Mouse (Mus musculus): ENCODE measurements around the gene 4930404N11Rik.

The 4930404N11Rik gene

DNA sequence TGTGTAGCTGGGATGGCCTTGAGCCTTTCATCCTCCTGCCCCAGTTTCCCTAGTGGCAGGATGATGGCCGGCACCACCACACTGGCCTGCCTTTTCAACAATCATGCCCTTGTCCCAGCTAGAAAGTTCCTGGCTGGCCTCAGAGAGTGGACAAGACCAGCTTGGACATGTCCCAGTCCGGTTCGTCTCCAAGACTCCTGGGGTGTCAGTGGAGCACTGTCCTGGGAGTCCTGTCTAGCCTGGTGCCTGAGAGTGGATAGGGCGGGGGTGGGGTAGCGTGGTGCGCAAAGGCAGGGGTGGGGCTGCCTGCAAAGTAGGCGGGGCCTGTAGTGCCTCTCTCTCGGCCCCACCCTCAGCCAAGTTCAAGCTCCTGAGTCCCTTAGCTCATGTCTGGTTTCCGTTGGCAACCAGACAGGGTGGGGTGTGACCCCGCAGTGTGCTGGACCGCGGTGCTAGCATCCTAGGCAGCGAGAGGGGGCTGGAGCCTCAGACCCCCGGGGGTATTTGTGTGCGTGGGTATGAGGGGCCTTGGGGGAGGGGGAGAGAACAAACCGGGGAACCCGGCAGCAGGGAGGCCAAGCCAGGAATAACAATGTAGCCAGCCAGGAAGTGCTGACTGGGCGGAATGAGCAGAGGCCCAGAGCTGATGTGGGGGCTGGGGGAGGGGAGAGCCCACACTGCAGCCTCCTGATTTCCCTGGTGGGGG is 36.1 kb upstream of the 4930404N11Rik start:
- in situ Hi-C loops (cut with MboI, MseI): no loop called here

DNA sequence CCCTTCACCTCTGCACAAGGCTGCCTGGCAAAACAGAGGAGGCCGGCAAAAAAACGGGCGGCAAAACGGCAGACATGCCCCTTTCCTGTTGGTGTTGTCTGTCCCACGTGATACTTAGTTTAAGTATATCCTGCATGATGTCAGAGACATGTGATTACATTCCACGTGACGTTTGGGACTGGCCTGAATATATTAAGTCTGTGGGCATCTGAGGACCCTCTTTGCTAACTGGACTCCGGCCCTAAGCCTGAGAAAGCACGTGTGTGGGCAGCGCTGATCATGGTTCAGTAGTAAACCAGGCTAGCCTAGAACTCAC is 35.5 kb upstream of the 4930404N11Rik start:
- in situ Hi-C loops (cut with MboI, MseI): no loop called here

DNA sequence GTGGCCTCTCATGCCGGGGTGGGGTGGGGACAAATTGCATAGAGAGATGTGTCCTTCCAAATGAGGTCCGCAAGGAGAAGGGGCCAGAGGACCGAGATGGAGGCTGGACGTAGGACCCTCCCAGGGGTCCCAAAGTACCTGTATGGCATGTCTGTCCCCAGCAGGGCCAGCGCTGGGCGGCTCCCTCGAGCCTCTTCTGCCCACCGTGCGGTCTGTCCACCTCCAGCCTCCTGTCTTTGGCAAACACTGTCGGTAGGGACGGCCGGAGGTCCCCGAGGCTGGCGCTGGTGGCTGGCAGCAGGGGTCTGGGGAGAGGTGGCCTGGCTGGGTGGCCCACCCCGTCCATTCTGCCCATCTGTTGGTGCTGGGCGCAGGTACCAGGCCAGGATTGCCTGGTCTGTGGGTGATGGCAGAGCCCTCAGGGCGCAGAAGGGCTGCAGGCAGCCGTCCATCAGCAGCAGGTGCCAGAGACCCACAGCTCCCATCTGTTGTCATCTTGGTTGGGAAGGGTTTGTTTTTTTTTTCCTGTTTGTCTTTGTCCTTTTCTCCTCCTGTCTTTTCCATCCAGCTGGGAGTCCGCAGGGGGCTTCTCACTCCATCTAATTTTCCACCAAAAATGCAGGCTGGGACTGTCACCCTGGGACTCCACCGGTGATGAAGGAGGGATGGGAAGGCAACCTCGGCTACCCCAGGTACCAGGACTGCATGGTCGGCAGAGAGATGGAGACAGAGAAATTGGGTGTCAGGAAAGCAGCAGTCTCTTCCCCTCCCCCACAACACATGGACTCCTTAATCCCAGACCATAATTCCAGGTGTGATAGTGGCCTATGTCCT is 35.0 kb upstream of the 4930404N11Rik start:
- in situ Hi-C loops (cut with MboI, MseI): no loop called here

DNA sequence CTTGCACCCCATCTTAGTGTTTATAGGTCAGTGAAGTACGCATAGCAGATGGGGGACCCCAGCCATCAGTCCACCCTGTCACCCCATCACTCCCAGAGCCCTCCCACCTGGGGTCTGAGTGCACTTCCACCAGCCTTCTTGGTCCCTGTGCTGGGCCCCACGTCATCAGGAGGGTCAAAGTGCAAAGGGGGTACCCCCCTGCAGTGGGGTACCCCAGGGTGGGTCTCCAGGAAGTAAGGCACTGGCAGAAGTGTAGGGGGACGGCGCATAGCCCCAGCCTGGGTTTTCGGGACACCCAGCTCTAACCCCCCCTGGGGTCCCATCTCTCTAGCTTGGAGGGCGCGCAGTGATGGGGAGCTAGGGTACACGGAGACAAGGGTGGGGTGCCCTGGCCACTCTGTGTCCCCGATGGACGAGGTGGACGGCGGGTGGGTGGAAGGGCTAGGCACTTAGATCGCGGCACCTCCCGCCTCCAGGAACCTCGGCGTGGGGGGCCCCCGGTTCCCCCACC is 34.2 kb upstream of the 4930404N11Rik start:
- in situ Hi-C loops (cut with MboI, MseI): no loop called here

DNA sequence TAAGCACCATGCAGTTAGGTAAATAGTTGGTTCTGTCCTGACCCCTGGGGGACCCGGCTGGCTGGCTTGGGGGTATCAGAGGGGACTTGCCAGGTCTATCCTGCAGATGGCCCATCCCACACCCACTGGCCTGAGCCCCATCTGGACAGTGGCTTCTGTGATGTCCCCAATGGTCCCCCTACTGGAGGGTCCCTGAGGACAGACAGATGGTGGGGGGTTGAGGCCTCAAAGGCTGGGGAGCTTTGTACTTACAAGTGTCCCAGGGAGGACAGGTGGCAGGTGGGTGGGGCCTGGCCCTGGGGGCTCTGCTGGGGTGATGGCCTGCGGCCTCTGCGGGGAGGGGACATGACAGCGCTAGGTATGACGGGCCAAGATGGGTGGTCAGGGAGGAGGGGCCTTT is 33.7 kb upstream of the 4930404N11Rik start:
- in situ Hi-C loops (cut with MboI, MseI): no loop called here

DNA sequence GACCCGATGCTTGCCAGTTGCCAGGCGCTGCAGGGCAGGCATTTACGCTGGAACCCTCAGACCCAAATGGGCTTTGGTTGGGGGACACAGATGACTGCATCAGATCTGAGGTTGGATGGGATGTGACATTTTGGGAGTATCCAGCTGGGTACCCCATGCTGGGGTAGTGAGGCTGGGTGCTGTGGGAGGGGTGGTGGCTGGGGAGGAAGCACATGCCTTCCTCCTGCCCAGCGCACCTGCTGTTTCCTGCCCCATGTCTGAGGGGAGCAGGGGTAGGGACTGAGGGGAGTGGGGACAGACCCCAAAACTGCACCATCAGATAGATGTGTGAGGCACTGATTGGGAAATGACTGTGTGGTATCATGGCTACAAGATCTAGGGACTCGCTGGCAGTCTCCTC is 31.1 kb upstream of the 4930404N11Rik start:
- in situ Hi-C loops (cut with MboI, MseI): no loop called here

DNA sequence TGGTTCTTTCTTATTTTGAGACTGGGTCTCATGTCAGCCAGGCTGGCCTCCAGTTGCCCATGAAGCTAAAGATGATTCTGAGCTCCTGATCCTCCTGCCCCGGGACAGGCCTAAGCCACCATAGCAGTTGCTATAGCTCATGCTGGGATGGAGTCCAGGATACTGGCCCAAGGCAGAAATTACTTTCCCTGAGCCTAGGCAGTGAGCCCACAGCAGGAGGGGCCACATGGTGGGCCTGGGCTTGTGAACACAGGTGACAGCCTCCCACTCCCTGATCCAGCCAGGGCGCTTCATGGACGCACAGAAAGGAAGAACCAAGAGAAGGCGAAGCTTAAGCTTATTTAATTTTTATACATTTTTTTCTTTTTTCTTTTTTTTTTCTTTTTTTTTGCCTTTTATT is 30.2 kb upstream of the 4930404N11Rik start:
- in situ Hi-C loops (cut with MboI, MseI): no loop called here

DNA sequence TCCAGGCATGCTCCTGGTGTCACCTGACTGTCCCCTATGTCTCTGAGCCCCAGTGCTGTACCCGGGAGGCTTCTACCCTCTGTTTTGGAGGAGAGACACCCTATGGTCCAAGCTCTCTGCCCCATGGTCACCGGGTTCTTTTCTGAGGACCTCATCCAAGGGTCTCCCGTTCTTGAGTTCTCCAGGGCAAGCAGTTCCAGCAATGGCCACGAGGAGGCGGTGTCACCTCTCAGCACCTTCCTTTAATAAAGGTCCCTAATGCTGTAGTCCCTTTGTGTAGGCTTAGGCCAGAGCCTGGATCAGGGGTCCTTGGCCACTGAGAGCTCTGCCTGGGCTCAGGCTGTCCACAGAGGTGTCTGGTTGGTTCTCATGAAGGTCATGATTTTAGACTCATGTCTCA is 29.5 kb upstream of the 4930404N11Rik start:
- in situ Hi-C loops (cut with MboI, MseI): no loop called here

DNA sequence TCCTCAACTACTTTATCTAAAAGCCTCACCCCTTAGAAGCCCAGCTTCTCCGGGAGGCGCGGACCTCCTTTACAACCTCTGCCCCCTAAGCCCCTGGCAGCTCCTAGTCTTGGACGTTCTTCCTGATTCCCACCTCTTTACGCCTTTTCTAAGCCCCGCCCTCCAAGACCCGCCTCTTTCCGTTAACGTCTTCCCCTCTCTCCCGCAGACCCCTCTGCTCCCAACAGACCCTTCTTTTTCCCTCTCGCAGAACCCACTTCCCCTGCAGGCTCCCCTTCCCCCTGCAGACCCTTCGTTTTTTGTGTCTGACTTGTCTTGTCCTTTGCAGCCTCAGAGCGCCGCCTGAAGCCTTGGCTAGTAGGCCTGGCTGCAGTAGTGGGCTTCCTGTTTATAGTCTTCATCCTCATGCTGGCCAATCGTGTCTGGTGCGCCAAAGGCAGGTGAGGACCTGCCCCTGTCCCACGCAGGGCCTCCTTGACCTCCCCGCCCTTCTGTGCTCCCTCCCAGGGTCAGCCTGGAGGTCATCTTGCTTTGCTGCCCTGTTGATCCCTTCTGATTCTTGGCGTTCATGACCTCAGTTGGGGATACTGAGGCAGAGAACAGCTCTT is 27.9 kb upstream of the 4930404N11Rik start:
- in situ Hi-C loops (cut with MboI, MseI): loop anchor here (5.0 kb wide), 3 partner anchors 49 to 139 kb away; no protein-coding TSS in a partner anchor

DNA sequence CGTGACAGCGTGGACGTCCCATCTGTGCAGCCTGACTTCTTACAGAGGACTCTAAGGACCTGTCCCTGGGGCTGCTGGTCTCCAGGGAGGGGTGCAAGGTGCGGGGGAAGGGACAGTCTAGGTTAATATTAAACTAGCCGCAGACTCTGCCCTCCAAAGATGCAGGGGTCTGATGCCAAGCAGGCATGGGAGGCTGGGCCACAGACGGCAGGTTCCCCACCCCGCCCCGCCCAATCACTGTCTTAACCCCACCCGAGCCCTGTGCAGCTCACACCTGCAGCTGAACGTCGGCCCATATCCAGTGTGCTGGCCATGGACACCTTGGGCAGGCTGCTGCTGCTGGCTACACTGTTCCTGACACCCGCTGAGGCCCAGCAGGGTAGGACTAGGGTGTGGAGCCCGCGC is 27.2 kb upstream of the 4930404N11Rik start, which contains the start of gene Smim24:
TSS of gene Smim24 (plus strand) at position 271 of the 405 bp plus-strand sequence.
- in situ Hi-C loops (cut with MboI, MseI): loop anchor here (5.0 kb wide), 3 partner anchors 50 to 140 kb away; no protein-coding TSS in a partner anchor

DNA sequence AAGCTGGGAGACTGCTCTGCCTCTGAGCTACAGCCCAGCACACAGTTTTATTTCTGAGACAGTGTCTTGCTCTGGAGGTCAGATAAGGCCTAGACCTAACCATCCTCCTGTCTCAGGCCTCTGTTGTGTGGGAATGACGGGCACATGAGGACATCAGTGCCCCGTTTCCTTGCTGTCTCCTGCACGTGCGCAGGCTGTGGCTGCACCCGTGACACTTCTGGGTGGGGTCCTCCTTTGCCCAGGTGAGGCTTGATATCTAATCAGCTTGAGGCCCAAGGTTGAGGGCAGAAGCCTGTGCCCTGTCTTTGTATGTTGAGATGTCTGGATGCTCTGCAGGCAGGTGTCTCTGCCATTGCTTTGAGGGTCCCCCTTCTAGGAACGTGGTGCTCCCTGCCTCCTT is 26.7 kb upstream of the 4930404N11Rik start:
- in situ Hi-C loops (cut with MboI, MseI): loop anchor here (5.0 kb wide), 3 partner anchors 50 to 140 kb away; no protein-coding TSS in a partner anchor

DNA sequence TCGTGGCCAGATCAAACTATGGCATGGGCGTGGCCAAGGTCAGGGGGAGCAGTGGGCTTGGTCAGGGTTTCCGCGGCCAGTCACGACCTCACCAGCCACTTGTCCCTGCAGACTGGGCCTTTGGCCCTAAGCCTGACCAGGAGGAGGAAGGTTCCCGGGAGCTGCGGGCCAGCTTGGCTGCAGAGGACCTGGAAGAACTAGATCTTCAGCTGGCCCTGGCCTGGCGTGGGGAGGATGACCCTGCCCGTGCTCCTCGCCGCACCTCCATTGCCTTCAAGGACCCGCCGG is 25.0 kb upstream of the 4930404N11Rik start:
- in situ Hi-C loops (cut with MboI, MseI): loop anchor here (5.0 kb wide), 3 partner anchors 52 to 142 kb away; no protein-coding TSS in a partner anchor

DNA sequence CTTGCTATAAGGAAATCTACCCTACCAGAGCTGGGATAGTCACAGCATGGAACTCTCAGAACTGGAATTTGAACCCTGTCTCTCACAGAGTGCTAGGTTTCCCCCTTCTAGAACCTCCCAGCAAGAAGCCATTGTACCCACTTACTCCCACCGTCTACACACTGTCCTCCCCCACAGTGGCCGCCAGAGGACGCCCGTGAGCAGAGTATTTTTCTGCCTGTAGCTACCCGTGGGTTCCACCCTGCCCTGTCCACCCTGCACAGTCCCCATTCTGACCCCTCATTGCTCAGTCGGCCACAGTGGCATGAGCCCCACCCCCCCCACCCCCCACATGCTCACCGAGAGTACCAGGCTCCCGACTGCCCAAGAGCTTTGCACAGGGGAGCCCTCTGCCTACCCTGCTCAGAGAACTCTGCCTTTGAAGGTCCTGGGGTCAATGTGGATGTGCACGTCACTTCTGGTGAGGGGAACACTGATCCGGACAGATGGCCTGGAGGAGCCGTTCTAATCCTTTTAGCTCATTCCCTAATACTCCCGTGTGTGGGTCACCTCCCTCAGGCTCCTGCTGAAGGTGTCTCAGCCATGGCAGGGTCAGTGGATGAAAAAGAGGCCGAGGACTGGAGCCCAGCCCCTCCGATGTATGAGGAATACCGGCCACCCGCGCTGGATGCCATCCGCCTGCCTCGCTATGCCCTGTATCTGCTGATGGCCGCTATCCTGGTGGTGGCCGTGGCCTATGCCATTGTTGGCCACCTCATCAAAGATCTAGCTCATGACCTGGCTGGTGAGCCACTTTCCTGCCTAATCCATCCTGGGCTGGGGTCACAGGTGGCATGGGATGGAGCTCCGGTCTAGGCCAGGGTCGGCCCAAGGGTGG is 24.4 kb upstream of the 4930404N11Rik start:
- in situ Hi-C loops (cut with MboI, MseI): loop anchor here (5.0 kb wide), 3 partner anchors 52 to 142 kb away; no protein-coding TSS in a partner anchor

DNA sequence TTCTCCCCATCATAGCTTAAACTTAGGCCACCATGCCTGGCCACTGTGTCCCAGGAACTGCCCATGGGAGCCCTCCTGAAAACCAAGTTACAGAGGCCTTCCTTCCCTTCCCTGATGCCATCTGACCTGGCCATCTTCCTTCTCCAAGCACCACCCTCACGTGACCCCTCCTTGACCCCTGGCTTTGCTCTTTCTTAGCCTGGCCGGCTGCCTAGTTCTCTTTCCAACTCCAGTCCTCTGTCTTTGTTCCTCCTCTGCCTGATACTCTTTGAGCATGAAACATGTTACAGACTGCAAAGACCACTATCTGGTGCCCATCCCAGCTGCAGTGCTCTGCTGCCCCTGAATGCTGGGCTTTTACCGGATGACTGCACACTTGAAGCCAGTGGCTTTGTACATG is 23.8 kb upstream of the 4930404N11Rik start:
- in situ Hi-C loops (cut with MboI, MseI): no loop called here

DNA sequence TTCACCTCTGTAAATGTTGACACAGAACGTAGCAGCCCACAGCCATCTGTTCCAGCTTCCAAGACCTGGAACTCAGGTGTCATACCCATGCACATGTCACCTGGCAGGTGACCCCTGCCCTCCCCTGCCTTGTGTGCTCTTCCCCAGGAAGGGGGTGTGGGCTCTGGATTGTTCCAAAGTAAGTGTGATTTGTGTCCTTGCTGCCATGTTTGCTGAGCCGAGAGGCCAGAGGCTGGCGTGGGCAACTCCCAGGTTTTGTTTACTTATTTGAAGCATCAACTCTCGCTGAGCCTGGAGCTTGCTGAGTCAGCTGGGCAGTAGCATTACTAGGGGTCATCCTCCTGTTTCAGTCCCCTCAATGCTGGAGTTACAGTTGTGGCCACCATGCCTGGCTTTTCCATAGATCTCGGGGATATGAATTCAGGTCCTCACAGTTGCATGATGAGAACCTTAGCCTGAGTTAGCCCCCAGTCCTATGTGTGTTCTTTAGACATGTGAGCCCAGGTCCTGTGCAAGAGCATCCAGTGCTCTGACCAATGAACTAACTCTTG is 23.0 kb upstream of the 4930404N11Rik start, which contains the start of gene Gm48552:
TSS of gene Gm48552 (plus strand) at position 501 of the 551 bp plus-strand sequence.
- in situ Hi-C loops (cut with MboI, MseI): no loop called here

DNA sequence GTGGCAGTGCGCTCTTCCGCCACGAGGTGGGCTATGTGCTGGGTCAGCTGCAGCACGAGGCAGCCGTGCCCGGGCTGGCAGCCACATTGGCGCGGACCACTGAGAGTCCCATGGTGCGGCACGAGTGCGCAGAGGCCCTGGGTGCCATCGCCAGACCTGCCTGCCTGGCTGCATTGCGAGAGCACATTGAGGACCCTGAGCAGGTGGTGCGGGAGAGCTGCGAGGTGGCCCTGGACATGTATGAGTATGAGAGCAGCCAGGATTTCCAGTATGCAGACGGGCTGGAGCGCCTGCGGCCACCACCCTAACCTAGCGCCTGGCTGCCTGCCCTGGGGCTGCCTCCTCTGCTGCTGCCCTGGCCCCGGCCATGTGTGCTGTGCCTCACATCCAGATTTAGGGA is 22.1 kb upstream of the 4930404N11Rik start:
- in situ Hi-C loops (cut with MboI, MseI): no loop called here

DNA sequence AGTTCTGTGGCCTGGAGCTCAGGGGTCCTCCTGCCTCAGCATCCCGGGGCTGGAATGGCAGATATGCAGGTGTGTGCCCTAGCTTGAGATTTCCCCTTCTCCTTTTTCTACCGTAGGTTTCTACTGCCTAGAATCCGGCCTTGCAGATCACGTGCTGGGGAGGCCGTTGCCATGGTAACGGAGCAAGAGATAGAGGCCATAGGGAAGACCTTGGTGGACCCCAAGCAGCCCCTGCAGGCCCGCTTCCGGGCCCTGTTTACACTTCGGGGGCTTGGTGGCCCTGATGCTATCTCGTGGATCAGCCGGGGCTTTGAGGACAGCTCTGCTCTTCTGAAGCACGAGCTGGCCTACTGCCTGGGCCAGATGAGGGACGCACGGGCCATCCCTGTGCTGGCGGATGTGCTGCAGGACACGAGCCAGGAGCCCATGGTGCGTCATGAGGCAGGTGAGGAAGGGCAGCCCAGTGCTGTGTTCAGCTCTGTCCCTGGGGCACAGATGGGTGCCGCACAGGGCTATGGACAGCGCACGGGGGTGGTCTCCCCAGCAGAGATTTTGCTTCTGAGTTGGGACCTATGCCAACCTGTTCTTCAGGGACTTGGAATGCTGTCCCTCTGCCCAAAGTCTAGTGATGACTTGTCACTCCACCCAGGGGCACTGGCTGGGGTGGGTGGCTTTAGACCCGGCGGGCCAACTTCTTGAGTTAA is 20.1 kb upstream of the 4930404N11Rik start:
- in situ Hi-C loops (cut with MboI, MseI): no loop called here

DNA sequence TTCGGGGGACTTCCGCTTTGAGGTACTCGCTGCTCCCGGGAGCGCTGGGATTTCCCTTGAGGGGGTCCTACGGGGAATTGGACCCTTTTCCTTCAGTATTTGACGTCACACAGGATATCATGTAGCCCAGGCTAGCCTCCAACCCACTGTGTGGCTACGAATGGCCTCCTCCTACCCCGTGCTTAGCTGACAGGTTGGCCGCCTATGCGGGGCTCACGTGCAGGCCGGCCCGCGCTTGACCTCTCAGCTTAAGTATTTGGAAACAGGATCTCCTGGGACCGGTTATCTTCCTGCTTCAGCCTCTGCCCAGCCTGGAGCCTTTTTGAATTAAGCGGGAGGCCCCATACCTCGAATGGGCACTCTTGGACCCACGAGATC is 19.0 kb upstream of the 4930404N11Rik start:
- in situ Hi-C loops (cut with MboI, MseI): no loop called here

DNA sequence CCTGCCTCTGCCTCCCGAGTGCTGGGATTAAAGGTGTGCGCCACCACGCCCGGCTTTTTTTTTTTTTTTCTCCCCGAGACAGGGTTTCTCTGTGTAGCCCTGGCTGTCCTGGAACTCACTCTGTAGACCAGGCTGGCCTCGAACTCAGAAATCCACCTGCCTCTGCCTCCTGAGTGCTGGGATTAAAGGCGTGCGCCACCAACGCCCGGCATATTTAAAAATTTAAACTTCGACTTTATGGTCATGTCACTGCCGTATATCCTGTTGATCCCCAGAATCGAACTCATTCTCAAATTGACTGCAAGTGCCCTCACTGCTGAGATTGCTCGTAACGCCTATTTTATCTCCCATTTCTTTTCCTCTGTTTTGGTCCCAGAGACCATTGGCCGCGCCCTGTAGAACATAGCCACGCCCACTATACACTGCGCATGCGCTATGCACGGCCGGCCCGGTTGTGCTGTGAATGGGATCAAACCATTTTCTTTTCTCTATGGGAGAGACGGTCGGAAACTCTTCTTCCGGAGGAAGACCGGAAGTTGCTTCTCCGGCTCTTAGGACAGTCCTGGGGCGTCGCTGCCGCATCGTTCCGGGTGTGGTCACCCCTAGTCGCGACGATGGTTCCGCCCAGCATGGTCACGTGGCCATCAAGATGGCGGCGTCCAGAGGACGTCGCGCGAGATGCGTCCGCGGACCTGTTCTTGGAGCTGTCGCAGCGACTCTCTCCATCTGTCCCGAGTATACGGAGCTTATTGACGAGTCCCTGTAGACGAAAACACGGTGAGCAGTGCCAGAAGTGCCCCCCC is 18.4 kb upstream of the 4930404N11Rik start, which contains the start of the genes Dohh and Gm48551:
TSS of gene Dohh (plus strand) at position 627 of the 803 bp plus-strand sequence.
TSS of gene Gm48551 (plus strand) at position 665 of the 803 bp plus-strand sequence.
- in situ Hi-C loops (cut with MboI, MseI): no loop called here

Measured in T-helper 17 cell (primary cell).